Mouse (Mus musculus) limb, embryonic 10.5 days (tissue): Measurements from ENCODE around the gene Stn1. TPM values are rescaled to one million over a fixed set of nuclear protein-coding genes. Genes with fewer than 3 reads are reported as not detected.

Experiments used
- polyA plus RNA-seq: library from polyadenylated mRNA; unstranded; fragments of >200 nt; fragmentation: Nextera tagmentation; extraction: Ambion mirVana; gene quantifications from 2 replicates; pipeline ENCODE4 v1.2.1, GENCODE M21; 2016

Stn1 gene
- polyA plus RNA-seq, 1 experiment from 2014 or later, result 74.5 TPM

Other genes starting within 250 kb of the Stn1 start
- gene Sh3pxd2a, start 73.1 kb downstream of the Stn1 start, polyA plus RNA-seq, result 3.1 and 3.8 TPM in 2 replicates
- 8.3 and 9.1 TPM in 2 replicates for gene Slk, start 42.2 kb upstream of the Stn1 start, polyA plus RNA-seq
- 0.83 and 1.8 TPM in 2 replicates for gene Col17a1, start 154.6 kb upstream of the Stn1 start, polyA plus RNA-seq
- 246 and 260 TPM in 2 replicates for gene Sfr1, start 194.2 kb upstream of the Stn1 start, polyA plus RNA-seq